Mouse (Mus musculus): Measurements from ENCODE around the gene Ms4a15.

- no peak for TF ChIP-seq POLR2A (IDR thresholded peaks at IDR 0.05; ENCODE audit: low read depth, low read length)
- TF ChIP-seq CTCF (IDR thresholded peaks at IDR 0.05; ENCODE audit: extremely low read depth, insufficient read length, insufficient replicate concordance, low read depth, low read length), result no peak
Observed at GRCm38 (mm10) chr19:10937110-10937563, 55.9 kb downstream of the Ms4a15 start, which contains the start of gene Ptgdr2.

All from small intestine, adult 2 months (tissue).